Mouse (Mus musculus) right cerebral cortex, postnatal 14 days (tissue): ENCODE measurements at regions not wholly inside any gene's neighbourhood (a gene's known extent, or its start where the extent isn't known, plus 50 kb on each side); places are given as distances from the start of the nearest gene placed in this dataset.

ENCODE experiments used
- DNase-seq: peaks from one replicate; pipeline ENCODE4 v3.0.0; 2022

DNA sequence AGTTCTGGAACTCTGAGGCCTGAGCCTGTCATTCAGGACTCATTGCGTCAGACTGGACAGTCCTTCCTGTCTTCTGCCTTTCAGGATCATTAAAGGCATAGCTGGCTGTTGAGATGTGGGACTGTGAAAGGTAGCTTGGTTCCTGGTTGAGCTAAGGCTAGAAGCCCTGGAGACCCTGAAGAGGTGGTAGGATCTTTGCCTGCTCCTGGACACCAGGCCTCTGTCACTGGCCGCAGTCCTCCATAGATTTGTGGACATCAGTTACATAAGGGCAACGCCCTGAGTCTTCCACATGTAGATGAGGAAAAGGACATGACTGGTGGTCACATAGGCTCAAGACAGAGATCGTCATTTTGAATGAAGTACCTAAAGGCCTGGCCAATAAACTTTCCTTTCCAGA, 127.9 kb downstream of the Opa1 start:
- no peak for DNase-seq

DNA sequence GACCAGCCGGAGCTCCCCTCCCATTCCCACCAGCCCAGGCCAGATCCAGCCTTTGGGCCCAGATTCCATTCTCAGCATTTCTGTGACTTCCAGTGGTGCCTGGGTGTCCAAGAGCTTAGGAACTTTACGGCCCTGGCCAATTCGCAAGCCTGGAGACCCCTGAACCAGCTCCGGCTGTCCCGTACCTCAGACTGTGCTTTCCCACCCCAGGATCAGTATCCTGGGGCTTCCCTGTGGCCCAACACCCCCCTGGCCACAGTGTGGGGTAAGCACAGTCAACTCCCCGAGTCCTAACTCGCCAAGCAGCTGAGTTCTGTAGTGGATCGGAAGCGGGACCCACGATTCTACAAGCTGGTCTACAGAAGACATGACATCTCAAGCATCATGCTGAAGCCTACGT, 128.5 kb downstream of the Opa1 start:
- DNase-seq: no peak

DNA sequence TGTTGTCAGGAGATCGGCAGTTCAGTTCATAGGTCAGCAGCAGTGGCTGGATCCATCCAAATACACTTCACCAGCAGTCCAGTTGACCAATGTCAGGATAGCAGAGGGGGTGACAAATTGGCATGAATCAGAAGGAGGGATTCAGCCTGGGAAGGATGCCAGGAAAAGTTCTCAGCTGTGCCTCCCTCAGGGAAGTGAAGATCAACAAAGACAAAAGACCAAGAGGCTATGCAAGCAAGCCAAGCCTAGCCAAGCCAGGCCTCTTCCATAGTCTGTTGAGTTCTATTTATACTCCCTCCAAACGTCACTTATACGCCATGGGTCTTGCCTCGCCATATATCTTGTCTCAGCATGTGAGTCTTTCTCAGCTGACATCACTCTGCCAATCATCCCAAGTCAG, 129.9 kb downstream of the Opa1 start:
- DNase-seq: no peak

DNA sequence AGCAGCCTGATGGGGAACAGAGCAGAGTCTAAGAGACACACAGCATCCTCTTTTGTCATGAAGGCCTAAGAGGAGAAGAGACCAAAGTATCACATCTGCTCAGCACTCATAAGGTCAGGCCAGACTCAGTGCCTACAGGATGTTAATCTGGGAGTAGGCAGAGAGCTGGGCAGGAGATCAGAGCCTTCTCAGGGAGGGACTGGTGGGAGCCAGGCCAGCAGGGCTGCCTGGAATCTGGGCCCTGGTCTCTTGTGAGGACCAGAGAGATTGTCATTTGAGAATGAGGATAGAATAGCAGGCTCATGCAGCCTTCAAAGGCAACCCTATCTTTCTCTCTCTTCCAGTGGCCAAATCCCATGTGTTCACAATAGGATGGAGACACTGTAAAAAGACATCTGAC, 132.3 kb downstream of the Opa1 start:
- no peak for DNase-seq

DNA sequence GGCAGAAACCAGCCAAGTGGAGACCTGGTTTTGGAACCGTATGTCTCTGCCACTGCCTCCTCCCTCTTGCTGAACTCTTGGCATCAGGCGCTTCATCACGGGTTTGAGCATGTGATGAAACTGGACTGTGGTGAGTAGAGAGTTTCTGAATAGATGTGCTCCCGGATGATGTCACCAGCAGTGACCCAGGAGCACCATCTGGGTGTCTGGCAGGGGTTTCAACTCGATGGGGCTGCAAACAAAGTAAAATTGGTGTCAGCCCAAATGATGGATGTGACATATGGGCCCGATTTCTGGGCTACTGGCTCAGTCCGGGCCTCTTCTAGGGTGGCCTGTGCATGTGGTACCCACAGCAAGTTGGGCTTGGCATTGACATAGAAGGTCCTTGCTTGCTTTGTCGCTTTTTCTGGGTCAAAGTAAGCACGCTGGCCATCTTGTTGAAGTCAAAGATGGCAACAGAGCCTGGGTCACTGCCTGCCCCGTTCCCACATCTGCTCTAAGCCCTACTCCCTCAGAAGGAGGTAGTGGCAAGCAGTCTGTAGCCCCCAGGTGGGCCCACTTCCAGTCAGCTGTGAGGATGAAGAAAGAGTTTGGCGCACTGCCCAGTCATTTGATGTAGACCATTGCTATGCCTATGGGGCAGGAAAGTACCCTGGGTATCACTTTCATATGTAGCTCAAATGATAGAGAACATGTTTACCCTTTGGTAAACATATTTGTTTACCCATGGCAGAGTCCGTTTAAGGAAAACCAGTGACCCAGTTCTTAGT, 133.0 kb downstream of the Opa1 start:
- DNase-seq: no peak

DNA sequence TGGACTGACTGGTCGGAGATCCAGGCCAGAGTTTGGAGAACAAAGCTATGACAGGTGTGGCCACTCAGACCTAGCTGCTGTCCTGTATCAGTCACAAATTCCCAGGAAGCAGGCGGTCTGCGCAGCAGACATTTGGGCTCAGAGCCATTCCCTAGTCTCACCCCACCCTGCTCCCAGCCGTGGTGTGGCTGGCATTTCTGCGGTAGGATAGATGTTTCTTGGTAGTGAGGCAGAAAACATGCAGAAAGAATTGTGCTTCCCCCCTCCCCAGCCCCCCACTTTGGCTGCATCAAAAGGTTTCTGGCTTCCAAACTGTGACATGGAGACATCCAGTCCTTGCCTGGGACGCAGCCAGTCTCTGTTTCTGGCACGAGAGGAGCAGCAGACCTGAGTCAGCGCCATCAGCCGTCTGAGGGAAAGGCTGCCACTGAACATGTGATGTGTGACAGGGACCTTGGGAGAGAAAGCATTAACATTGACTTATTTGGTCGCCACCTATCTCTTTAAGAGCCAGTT, 135.5 kb downstream of the Opa1 start:
- no peak for DNase-seq

DNA sequence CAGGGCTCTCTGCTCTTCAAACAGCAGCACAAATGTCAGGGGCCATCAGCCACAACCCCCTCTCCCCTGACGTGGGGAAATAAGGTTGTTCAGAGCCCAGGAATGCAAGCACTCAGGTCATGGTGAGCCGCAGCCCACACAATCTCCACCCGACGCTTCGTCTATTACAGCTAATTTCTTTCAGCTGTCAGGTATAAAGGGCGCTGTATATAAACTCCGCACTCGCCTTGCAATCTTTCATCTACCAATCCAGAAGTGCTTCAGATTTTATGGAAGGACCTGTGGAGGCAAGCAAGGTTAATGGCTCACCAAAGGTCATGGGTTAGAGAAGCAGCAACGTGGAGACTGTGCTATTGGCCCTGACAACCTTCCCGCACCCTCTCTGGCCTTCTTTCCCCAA, 139.8 kb downstream of the Opa1 start:
- DNase-seq: no peak

DNA sequence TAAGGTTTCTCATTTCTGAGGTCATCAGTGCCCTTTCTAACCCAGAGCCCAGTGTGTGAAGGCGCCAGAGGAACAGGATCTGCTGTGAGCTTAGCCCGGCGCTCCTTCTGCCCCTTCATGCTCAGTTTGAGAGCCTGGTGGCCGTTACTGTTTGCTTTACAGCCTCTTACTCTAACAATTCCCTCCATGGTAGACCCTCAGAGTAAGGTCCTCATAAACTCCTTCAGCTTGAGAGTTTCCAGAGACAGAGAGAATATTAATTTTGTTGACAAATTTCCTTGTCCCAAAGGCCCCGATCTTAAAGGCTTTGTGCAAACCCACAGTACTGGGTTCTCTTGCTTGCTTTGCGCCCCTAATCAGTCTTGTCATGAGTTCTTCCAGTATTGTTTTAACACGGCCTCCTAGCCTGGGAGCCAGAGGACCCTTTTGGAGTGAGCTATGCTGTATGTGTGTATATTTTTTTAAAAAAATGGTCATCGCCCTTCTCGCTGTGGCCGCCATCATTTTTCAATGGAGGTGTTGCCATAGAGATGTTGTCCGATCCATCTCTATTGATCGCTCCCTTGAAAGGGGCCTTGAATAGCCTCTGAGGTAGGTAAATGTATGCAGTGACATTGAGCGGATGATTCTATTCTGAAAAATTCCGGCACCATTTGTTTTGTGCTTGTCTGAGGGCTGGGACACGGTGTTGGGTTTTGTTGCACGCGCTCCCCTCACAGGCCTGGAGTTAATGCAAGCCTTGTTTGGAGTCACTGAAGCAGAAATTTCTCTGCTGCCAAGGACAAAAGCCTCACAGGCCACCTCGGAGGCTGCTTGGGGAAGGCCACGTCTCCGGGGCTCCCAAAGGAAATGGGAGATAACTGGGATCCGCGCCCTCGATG, 140.7 kb downstream of the Opa1 start:
- DNase-seq: no peak

DNA sequence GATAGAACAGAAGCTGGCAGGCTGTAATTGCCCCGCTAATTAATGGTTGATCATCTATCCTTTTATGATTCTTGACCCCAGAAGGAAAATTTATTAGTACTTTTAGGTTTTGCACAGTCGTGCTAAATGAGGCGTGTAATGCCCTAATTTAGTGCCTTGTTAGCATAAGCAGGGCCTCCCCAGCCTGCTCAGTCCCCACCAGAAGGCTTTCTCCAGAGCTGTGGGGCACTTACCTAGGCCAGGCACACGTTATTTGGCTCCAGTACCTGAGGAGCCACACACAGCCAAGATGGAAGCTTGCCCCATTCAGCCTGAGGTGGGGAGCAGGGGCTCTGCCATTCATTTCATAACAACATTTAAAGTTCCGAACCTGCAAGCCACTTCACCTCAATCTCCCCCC, 146.0 kb downstream of the Opa1 start:
- no peak for DNase-seq

DNA sequence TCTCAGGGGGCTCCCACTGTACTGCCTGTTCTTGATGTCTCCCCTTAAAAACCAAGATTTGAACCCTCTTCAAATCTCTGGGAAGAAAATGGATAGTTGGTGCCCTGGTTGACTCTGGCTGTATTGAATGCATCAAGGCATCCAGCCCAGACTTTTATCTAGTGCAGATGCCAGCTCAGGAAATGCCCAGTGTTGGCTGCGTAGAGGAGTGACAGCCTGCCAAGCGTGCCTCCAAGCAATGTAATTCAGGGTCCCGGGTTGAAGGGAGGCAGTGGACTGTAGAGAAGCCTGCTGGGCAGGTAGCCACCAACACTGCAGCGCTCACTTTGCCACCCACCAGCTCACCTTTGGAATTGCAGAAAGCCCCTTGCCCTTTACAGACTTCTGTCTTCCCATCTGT, 146.4 kb downstream of the Opa1 start:
- no peak for DNase-seq

DNA sequence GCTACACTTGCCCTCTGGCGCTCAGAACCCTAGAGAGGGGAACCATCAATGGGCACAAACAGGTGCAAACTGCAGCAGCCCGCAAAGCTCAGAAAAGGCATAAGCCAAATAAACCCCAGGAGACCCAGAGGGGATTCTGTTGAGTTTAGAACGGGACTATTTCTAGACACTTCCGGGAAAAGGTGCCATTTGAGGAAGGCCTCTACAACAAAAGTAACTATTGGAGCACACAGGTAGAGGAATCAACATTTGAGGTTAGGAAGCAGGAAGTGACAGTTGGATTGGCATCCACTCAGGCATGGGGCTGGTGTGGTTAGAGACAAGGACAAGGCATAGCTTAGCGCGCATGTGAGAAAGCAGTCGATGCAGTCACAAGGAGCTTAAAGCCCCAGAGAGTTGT, 148.3 kb downstream of the Opa1 start:
- DNase-seq: no peak

DNA sequence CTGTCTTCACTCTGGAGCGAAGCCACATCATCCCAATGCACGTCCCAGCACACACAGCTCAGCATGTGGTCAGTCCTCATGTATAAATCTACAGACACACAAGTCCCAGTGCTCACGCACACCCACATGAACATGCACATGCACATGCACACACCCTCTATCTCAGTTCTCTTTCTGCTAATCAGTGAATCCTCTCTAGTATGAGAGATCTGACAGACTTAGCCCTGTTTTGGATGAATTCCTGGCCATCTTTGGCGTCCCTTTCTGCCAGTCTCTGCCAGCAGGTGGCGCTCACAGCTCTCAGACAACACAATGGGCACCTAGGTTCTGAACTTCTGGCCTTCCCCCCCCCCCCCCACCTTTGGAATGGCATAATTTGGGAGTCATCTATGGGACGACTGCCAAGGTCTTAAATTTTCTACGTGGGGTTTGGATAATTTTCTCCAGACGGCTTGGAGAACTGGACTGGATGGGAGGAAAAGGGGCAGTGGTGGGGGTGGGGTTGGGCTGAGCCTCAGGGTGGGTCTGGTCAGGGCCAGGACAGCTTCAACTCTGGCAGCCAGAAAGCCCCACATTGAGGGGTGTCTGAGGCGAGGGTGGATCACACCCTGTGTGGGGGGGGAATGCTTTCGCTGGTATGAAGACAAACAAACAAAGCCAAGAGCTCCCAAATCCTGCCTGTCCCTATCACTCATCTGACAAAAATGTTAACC, 149.8 kb downstream of the Opa1 start:
- DNase-seq: peak; percentile 82

DNA sequence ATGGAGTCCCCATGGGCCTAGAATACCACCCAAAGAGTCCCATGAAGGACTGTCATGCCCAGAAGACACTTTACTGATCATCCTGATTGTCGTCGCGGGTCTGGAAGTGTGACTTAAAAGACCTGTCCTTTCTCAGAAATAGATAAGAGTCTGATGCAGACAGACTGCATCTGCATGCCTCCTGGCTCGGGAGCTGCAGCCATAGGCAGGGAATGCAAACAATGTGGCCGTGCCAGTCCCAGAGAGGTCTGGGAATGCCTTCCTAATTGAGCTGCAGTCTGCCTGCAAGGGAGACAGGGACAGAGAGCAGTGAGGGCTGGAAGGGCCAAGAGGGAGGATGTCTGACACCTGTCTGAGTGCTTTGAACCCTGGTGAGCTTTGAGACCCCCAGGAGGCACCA, 150.9 kb downstream of the Opa1 start:
- no peak for DNase-seq

DNA sequence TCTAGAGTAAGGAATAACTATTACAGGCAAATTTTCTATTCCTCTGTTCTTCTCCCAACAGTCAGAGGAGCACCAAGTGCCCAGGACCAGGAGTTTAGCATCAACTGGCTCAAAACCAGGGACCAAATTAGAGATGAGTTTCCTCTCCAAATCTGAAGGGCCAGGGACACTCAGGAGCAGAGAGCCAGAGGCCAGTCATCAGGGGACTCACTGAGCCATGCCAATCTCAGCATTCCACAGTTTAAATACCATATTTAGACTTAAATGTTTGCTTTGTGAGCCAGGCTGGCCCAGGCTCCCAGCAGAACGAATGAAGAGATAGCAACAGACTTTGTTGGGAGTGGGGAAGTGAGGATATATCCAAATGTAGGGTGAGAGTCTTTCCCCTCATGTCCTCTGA, 153.8 kb downstream of the Opa1 start:
- DNase-seq: no peak

DNA sequence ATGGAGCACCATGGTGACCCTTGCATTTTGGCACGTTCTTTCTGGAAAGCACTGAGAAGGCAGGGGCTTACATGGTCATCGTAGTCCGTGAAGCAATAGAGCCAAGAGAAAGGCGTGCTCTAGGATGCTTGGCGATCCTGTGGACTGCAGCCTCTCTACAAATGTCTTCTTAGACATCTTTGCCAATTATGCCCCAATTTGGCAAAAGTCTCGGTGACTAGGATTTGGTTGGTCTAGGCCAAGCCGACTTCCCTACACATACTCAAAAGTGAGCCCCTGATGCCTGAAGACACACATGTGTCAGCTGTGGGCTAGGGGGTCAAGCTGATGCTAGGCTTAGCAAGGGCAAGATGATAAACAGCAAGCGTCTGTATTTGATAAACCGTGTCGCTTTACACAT, 154.7 kb downstream of the Opa1 start:
- DNase-seq: no peak

DNA sequence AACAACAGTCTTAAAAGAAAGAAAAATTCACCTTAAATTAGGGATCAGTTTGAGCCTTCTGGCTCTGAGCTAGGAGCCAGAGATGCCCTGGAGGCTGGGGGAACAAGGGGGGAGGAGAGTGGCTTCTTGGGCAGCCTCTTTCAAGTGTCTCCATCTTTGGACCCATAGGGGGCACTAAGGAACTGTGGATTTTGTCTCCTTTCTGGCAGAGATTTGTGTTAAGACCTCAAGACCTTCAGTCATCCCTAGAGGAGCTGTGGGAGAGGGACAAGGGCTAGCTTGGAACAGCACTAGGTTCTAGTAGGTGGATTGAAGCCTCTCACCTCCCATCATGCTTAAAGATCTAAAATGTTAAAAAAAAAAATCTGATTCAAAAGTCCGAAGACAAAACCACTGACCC, 155.2 kb downstream of the Opa1 start:
- DNase-seq: no peak

DNA sequence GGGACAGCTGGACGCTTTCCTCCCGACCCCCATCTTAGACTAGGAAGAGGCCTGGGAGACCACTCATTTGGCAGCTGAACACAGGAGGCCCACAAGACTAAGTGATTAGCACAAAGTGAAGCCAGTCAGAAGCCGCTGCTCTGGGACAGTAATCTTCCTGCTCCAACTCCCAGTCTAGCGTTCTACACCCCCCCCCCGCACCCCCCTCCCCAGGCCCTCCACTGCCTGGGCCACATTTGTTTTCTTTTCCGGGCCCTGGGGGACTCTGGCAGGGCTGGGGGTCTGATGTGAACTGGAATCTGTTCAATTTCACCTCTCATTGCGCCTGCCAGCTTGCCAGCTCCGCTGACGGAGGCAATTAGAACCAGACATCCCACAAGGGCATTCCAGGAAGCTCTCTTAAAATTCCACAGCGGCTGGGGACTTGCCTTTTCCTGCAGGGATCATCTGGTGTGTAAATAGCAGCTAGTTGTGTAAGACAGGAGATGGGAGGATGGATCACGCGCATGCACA, 155.7 kb downstream of the Opa1 start:
- no peak for DNase-seq

DNA sequence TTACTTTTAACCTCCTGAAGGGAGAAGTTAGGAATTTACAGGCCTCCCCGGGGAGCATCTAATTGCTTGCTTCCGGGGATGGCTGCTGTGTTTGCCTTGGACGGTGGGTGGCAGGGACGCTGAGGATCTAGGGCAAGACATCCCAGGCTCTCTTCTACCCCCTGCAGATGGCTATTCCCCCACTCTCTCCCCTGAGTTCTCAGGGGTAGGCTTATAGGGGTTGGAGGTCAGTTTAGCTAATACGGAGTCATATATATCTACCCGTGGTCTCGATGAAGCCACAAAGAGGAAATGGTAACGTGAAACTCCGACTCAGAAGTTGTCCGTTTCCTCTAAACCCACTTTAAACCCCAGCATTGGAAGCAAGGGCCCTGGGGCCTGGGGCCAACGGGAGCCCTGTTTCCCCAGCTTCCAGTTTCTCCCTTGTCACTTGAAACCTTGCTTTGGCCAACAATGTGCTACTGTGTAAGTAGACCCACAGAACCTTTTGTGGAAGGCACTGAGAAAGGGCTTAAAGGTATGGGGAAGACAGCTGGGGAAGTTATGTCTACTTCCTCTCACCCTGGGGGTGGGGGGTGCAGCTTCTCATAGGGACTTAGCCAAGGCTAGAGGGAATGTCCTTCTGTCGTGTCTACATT, 156.4 kb downstream of the Opa1 start:
- DNase-seq: no peak

DNA sequence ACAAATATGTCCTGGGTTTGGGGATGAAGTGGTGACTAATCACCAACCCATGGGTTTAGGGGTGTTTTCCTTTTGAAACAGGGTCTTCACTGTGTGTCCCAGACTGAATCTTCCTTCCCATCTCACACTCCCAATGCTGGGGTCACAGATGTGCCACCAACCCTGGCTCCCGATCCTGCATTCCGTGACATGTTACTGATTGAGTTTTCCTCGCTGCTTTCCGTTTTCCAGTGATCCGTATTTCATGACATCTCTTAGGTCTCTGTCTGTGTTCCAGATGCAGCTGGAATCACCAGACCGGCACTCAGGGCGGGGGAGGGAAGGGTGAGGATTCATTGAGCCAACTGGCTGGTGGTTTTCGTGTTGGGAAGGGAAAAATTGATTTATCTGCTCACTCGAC, 157.1 kb downstream of the Opa1 start:
- DNase-seq: no peak

DNA sequence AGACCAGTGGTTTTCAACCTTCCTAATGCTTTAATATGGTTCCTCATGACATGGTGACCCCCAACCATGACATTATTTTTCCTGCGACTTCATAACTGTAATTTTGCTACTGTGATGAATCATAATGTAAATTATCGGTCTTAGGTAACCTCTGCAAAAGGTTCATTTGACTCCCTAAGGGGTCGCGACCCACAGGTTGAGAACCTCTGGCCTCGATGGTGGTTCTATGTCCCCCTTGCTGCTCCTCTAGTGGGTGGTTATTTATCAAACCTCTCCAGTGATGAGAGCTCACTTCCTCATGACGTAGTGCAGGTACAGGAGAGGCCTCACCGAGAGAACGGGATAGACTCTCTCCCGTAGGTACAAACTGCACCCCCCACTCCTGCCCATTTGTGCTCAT, 158.9 kb downstream of the Opa1 start:
- no peak for DNase-seq

DNA sequence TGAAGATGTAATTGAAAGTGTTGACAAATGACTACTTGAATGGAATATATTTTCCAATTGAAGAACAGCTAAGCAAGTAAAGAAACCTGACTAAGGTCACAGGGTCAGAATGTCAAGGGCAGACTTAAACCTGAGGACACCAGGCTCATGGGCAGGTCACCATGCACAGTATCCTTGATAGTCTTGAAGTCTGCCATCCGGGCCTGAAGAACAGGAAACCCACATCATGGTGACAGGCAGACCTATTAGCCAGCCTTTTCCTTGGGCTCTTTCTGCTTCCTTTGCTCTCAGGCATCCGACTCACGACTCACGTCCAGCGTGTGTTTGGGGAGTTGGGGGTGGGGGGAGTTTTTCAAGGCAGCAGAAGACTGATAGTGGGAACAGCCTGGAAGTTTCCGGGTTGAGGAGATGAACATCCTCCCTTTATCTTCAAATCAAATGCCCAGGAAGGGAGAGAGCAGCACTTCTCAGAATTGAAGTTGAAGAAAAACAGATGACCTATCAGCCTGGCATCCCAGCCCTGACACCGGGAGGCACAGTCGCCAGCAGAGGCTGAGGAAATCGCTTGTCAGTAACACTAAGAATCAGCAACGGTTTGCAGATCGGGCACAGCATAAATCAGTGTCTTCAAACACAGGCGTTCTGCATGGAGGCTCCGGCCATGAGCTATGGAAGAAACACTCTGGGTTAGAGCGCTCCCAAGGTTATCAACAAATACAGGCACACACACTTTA, 163.5 kb downstream of the Opa1 start:
- DNase-seq: no peak

DNA sequence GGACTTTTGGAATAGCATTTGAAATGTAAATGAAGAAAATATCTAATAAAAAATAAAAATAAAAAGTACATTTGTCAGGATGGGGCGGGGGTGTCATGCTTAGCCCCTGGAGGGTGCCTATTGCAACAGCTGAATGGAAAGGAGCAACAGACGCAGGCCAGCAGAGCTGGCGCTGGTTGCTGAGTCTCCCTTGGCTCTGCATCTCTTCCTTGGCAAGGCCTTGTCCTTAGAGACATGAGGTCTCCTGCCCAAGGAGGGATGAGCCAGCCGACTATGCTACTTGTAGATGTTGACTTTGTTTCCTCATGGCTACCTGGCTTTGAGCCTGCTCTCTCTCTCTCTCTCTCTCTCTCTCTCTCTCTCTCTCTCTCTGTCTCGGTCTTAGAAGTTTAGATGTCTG, 166.4 kb downstream of the Opa1 start:
- no peak for DNase-seq
